Mouse (Mus musculus): Measurements from ENCODE around the gene Il1r2. TPM values are rescaled to one million over a fixed set of nuclear protein-coding genes. Genes with fewer than 3 reads are reported as not detected.
A peak's percentile ranks its signal among the peaks of the same experiment; 100 is the strongest.

Il1r2 gene
- polyA plus RNA-seq, 1 experiment from 2014 or later, result 1.2 TPM

DNA sequence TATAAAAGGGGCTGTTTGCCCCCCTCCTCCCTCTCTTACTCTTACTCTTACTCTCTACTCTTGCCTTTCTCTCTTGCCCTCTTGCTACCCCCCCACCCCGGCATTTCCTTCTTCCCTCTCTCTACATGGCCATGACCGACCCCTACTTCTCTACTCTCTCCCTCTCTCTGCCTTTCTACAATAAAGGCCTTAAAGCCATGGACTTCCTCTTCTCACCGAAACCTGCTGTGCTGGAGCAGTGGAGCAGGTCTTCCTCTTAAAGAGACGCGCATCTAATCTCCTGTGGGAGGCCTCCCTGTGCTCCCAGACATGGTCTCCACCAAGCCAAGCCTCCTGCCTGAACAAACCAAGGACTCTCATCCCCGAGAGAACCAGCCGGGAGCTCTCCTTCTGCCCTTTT, 18.8 kb upstream of the Il1r2 start:
- WGBS, result 70% methylated on average over 7 of the region's 7 CpGs
- Histone ChIP-seq H3K9ac (ENCODE audit: low read depth, low read length) (no peak overlapping the region), H3K4me1 (ENCODE audit: control insufficient read depth, insufficient read depth, low read length) (no peaks in the 10 kb centered on the region), H3K4me3 (ENCODE audit: low read depth, low read length) (no peak overlapping the region), H3K27ac (ENCODE audit: low read length) (no peak overlapping the region), H3K9me3 (replicated peaks; ENCODE audit: control insufficient read depth, low read length, poor library complexity, severe bottlenecking) (no peaks in the 10 kb centered on the region), H3K4me2 (ENCODE audit: low read length) (no peak overlapping the region), H3K27me3 (ENCODE audit: control insufficient read depth, insufficient read depth, low read depth, low read length) (no peaks in the 10 kb centered on the region), H3K36me3 (ENCODE audit: control insufficient read depth, insufficient read depth, low read length) (no peaks in the 10 kb centered on the region)
- no peak for ATAC-seq

DNA sequence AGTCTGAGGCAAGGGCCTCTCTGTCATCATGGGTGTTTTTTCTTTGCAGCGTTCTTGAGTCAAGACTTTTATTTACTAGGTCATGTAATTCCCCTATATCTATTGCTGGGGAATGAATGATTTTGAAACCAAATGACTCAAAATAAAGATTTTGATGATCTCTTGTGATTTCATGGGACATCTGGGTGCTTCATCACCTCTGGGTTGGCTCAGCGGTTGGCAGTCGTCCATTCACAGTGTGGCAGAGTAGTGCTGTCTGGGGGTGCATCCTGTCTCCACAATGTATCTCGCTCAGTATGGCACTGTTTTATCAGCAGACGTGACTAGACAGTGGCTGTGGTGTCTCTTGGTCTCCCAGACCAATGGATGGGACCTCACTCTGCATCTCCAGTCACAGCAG, 17.9 kb upstream of the Il1r2 start:
- Histone ChIP-seq H3K36me3 (ENCODE audit: control insufficient read depth, insufficient read depth, low read length) (no peaks in the 10 kb centered on the region), H3K9ac (ENCODE audit: low read depth, low read length) (no peak overlapping the region), H3K27ac (ENCODE audit: low read length) (no peak overlapping the region), H3K4me1 (ENCODE audit: control insufficient read depth, insufficient read depth, low read length) (no peaks in the 10 kb centered on the region), H3K27me3 (ENCODE audit: control insufficient read depth, insufficient read depth, low read depth, low read length) (no peaks in the 10 kb centered on the region), H3K4me2 (ENCODE audit: low read length) (no peak overlapping the region), H3K9me3 (replicated peaks; ENCODE audit: control insufficient read depth, low read length, poor library complexity, severe bottlenecking) (no peaks in the 10 kb centered on the region), H3K4me3 (ENCODE audit: low read depth, low read length) (no peak overlapping the region)
- 90% methylated on average over 5 of the region's 5 CpGs for WGBS
- ATAC-seq, result no peak

DNA sequence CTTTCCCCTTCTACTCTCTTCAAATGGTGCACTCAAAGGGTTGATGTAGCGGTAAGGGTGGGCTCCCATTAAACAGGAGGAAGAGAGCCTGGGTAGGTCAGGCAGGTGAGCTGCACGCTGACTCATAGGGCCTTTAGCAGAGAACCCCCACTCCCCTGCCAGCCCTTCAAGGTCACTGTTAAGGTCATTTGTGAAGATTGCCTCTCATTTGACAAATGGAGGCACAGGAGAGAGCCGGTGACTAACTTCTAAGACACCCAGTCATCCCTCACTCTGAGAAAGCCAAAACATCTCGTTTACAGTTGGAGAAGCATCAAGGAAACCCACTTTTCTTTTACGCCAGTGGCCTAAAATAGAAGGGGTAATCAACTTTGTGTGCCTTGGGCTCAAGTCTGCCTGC, 16.5 kb upstream of the Il1r2 start:
- no peak overlapping the region for H3K4me2 ChIP-seq (ENCODE audit: low read length)
- ATAC-seq, result no peak
- WGBS, result 81% methylated on average over 5 of the region's 5 CpGs

DNA sequence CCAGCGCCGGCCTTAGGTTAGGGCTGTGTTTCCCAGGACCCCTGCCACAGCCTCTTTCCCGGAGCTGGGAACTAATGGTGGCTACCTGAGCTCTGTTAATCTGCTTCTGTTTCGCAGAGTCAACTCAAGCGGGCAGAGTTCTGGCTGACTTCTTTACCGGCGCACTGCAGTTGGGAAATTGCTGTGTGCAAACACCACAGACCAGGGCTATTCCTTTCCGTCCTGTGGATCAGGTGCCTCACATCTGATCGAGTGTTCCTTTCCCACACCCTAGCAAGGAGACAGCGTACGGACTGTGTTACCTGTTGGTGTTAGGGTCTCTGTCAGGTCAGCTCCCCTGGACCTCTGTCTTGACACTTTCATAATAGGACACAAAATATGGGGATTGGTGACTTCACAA, 15.9 kb upstream of the Il1r2 start:
- Histone ChIP-seq H3K27me3 (ENCODE audit: control insufficient read depth, insufficient read depth, low read depth, low read length) (no peaks in the 10 kb centered on the region), H3K4me2 (ENCODE audit: low read length) (no peak overlapping the region), H3K36me3 (ENCODE audit: control insufficient read depth, insufficient read depth, low read length) (no peaks in the 10 kb centered on the region), H3K27ac (ENCODE audit: low read length) (no peak overlapping the region), H3K4me1 (ENCODE audit: control insufficient read depth, insufficient read depth, low read length) (no peaks in the 10 kb centered on the region; the same call in 1 of the 2 replicates), H3K9me3 (replicated peaks; ENCODE audit: control insufficient read depth, low read length, poor library complexity, severe bottlenecking) (no peaks in the 10 kb centered on the region), H3K4me3 (ENCODE audit: low read depth, low read length) (no peak overlapping the region), H3K9ac (ENCODE audit: low read depth, low read length) (no peak overlapping the region)
- no peak for ATAC-seq
- WGBS, result 61% methylated on average over 11 of the region's 11 CpGs

More for the DNA sequence above, 16.5 kb upstream of the Il1r2 start:
- Histone ChIP-seq H3K9ac (ENCODE audit: low read depth, low read length) (no peak overlapping the region), H3K27ac (ENCODE audit: low read length) (no peak overlapping the region), H3K4me3 (ENCODE audit: low read depth, low read length) (no peak overlapping the region), H3K36me3 (ENCODE audit: control insufficient read depth, insufficient read depth, low read length) (no peaks in the 10 kb centered on the region), H3K27me3 (ENCODE audit: control insufficient read depth, insufficient read depth, low read depth, low read length) (no peaks in the 10 kb centered on the region), H3K9me3 (replicated peaks; ENCODE audit: control insufficient read depth, low read length, poor library complexity, severe bottlenecking) (no peaks in the 10 kb centered on the region), H3K4me1 (ENCODE audit: control insufficient read depth, insufficient read depth, low read length) (no peaks in the 10 kb centered on the region)

DNA sequence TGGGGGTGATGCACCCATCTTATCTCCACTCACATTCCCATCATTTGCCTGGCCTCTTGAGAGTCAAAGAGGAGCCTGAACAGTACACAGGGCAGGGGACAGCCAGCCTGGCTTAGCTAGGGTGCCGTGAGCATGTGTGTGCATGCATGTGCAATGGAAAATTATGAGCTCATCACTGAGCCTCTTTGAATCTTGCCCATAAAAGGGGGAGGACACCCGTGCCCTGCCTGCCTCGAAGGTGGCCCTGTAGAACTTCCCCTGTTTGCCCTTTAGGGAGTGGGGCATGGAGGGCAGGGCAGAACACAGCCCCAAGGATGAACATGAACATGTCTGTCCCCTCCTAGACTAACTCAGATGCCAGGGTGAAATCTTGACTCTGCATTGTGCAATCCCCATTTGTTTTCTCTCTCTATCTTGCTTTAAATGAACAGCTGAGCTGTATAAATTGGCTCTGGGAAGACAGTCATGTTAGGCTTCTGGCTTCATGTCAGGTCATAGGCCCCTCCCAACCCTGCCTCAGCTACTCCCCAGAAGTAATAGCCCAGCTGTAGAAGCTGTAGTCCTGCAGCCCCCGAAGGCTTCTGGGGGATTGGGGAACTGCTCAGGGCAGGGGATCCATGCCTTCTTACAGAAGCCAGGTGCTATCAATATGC, 14.6 kb upstream of the Il1r2 start:
- no peak overlapping the region for H3K27ac ChIP-seq (ENCODE audit: low read length)
- no peak for ATAC-seq
- 88% methylated on average over 4 of the region's 4 CpGs for WGBS

DNA sequence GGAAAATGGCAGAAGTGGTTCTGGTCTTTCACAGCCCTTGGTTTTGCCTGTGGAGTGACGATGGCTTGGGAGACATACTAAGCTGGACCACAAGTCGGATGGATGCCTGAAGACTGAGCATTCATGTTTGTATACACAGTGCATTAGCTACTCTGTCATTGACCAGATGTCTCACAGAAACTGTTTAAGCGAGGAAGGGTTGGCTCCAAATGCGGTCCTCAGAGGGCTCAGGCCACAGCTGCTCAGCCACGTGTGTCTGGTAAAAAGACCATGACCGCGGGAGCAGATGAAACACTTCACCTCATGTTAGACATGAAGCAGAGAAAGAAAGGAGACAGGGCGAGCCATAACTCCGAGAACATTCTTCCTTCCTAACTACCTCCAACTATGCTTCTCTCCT, 12.5 kb upstream of the Il1r2 start:
- Histone ChIP-seq H3K4me1 (ENCODE audit: control insufficient read depth, insufficient read depth, low read length) (peaks cover 5% of the 10 kb centered on the region), H3K27me3 (ENCODE audit: control insufficient read depth, insufficient read depth, low read depth, low read length) (no peaks in the 10 kb centered on the region), H3K9ac (ENCODE audit: low read depth, low read length) (no peak overlapping the region), H3K4me3 (ENCODE audit: low read depth, low read length) (no peak overlapping the region), H3K4me2 (ENCODE audit: low read length) (no peak overlapping the region), H3K27ac (ENCODE audit: low read length) (no peak overlapping the region), H3K9me3 (replicated peaks; ENCODE audit: control insufficient read depth, low read length, poor library complexity, severe bottlenecking) (no peaks in the 10 kb centered on the region), H3K36me3 (ENCODE audit: control insufficient read depth, insufficient read depth, low read length) (no peaks in the 10 kb centered on the region)
- no peak for ATAC-seq
- 77% methylated on average over 9 of the region's 9 CpGs for WGBS

More for the DNA sequence above, 14.6 kb upstream of the Il1r2 start:
- Histone ChIP-seq H3K4me3 (ENCODE audit: low read depth, low read length) (no peak overlapping the region), H3K4me1 (ENCODE audit: control insufficient read depth, insufficient read depth, low read length) (peaks cover 5% of the 10 kb centered on the region), H3K9ac (ENCODE audit: low read depth, low read length) (no peak overlapping the region), H3K9me3 (replicated peaks; ENCODE audit: control insufficient read depth, low read length, poor library complexity, severe bottlenecking) (no peaks in the 10 kb centered on the region), H3K27me3 (ENCODE audit: control insufficient read depth, insufficient read depth, low read depth, low read length) (no peaks in the 10 kb centered on the region), H3K4me2 (ENCODE audit: low read length) (no peak overlapping the region), H3K36me3 (ENCODE audit: control insufficient read depth, insufficient read depth, low read length) (no peaks in the 10 kb centered on the region)

DNA sequence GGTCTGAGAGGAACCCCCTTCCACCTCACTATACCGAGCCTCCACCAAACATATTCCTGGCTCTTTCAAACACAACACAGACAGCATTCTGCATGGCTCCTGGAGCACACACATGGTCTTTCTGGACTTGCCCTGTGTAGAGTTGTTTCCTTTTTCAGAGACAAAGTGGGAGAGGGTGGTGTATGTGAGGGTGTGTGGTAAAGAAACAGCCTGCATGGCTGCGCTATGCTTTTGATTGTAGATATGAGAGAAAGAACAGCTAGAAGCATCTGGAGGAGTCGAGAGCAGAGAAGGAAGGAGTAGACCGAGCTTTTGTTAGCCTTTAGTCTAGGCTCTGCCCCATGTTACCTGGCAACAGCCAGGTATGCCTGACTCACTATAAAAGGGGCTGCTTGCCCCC, 10.5 kb upstream of the Il1r2 start:
- Histone ChIP-seq H3K4me1 (ENCODE audit: control insufficient read depth, insufficient read depth, low read length) (peaks cover 5% of the 10 kb centered on the region), H3K9me3 (replicated peaks; ENCODE audit: control insufficient read depth, low read length, poor library complexity, severe bottlenecking) (no peaks in the 10 kb centered on the region), H3K4me2 (ENCODE audit: low read length) (no peak overlapping the region), H3K4me3 (ENCODE audit: low read depth, low read length) (no peak overlapping the region), H3K36me3 (ENCODE audit: control insufficient read depth, insufficient read depth, low read length) (no peaks in the 10 kb centered on the region), H3K27ac (ENCODE audit: low read length) (0 out of 2 replicates have a peak overlapping the region, but pooled peaks have one; percentile 4), H3K9ac (ENCODE audit: low read depth, low read length) (no peak overlapping the region), H3K27me3 (ENCODE audit: control insufficient read depth, insufficient read depth, low read depth, low read length) (no peaks in the 10 kb centered on the region)
- 54% methylated on average over 4 of the region's 4 CpGs for WGBS
- ATAC-seq, result peak; percentile 40

DNA sequence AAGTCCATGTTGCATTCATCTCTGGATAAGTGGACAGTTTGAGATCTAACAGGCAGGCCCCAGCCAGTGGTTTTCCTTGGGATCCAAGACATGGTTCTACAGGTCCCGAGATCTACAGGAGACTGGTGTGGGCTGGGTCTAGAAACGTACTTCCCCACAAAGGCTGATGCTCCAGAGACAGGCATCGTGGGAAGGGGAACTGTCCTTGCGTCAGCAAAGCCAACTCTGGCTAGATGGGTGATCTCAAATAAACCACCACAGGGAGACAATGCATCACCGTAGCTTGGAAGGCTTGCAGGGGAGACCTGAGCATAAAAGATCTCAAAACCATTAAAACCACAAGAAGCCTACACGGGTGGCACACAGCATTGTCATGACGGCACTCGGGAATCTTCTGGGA, 9.4 kb upstream of the Il1r2 start:
- peaks cover 5% of the 10 kb centered on the region for H3K4me1 ChIP-seq (ENCODE audit: control insufficient read depth, insufficient read depth, low read length)
- no peaks in the 10 kb centered on the region for H3K9me3 ChIP-seq (replicated peaks; ENCODE audit: control insufficient read depth, low read length, poor library complexity, severe bottlenecking)
- no peak overlapping the region for H3K4me3 ChIP-seq (ENCODE audit: low read depth, low read length)
- 92% methylated on average over 8 of the region's 8 CpGs for WGBS
- ATAC-seq, result no peak
- H3K9ac ChIP-seq (ENCODE audit: low read depth, low read length), result no peak overlapping the region
- H3K27me3 ChIP-seq (ENCODE audit: control insufficient read depth, insufficient read depth, low read depth, low read length), result no peaks in the 10 kb centered on the region
- no peaks in the 10 kb centered on the region for H3K36me3 ChIP-seq (ENCODE audit: control insufficient read depth, insufficient read depth, low read length)
- H3K27ac ChIP-seq (ENCODE audit: low read length), result no peak overlapping the region
- H3K4me2 ChIP-seq (ENCODE audit: low read length), result no peak overlapping the region

DNA sequence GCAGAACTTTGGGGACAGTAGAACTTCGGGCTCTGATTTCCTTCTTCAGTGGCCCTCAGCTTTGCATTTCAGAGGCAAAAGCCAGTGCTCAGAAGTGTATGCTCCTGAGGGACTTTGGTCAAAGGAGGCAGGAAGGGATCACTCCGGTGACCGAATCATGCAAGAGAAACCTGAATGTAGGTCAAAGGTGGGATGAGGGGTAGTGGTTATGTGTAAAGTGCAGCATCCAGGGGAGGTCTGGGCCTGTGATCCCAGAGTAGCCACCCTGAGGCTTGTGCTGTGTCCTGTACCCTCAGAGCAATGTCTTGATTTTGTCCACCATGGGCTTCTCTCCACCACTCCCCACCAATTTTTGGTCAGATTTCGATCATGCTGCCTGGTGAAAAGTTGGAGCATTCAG, 1.3 kb upstream of the Il1r2 start:
- Histone ChIP-seq H3K4me3 (ENCODE audit: low read depth, low read length) (no peak overlapping the region), H3K4me2 (ENCODE audit: low read length) (no peak overlapping the region), H3K27me3 (ENCODE audit: control insufficient read depth, insufficient read depth, low read depth, low read length) (no peaks in the 10 kb centered on the region), H3K4me1 (ENCODE audit: control insufficient read depth, insufficient read depth, low read length) (no peaks in the 10 kb centered on the region), H3K9me3 (replicated peaks; ENCODE audit: control insufficient read depth, low read length, poor library complexity, severe bottlenecking) (no peaks in the 10 kb centered on the region), H3K9ac (ENCODE audit: low read depth, low read length) (no peak overlapping the region), H3K36me3 (ENCODE audit: control insufficient read depth, insufficient read depth, low read length) (no peaks in the 10 kb centered on the region), H3K27ac (ENCODE audit: low read length) (no peak overlapping the region)
- WGBS, result 85% methylated on average over 4 of the region's 4 CpGs
- ATAC-seq, result no peak

Data from midbrain, embryonic 16.5 days (tissue).